Mouse (Mus musculus): Measurements from ENCODE around the gene Serpina6. TPM values are rescaled to one million over a fixed set of nuclear protein-coding genes. Genes with fewer than 3 reads are reported as not detected.
"Not testable (repeated sequence)": the region's sequence is repeated elsewhere in the genome, so short reads cannot be mapped to it uniquely, and the experiment has no call there.

Serpina6 gene
- polyA plus RNA-seq, 1 experiment from 2014 or later, result 14.3 TPM

DNA sequence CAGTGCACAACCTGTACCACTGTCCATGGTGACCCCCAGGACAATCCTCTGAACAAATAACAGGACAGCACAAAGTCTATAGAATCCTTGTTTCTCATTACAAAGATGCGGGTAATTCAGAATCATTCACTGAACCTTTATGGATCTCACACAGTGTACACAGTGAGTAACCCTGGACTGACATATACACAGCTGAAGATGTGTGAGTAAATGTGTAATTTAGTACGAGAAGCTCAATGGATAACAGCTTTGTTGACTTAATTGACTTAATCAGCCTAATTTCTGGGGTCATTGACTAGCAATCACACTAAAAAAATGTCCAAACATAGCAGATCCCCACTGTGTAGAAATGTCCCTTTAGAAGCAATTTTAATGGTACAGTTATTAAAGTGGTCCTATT lies 24.2 kb upstream of the Serpina6 start:
- no peak for ATAC-seq (ENCODE audit: insufficient number of reproducible peaks, low FRiP score)
- no peaks in the 10 kb centered on the region for H3K27me3 ChIP-seq (replicated peaks)
- H3K36me3 ChIP-seq, result no peaks in the 10 kb centered on the region
- WGBS, result 80% methylated on average over 2 of the region's 2 CpGs
- H3K4me3 ChIP-seq, result no peak overlapping the region
- H3K27ac ChIP-seq (ENCODE audit: poor library complexity, severe bottlenecking), result no peak overlapping the region
- no peaks in the 10 kb centered on the region for H3K9me3 ChIP-seq (replicated peaks)
- H3K4me1 ChIP-seq (replicated peaks), result no peaks in the 10 kb centered on the region; the same call in 1 of the 2 replicates
- H3K4me2 ChIP-seq, result no peak overlapping the region
- no peak overlapping the region for H3K9ac ChIP-seq

DNA sequence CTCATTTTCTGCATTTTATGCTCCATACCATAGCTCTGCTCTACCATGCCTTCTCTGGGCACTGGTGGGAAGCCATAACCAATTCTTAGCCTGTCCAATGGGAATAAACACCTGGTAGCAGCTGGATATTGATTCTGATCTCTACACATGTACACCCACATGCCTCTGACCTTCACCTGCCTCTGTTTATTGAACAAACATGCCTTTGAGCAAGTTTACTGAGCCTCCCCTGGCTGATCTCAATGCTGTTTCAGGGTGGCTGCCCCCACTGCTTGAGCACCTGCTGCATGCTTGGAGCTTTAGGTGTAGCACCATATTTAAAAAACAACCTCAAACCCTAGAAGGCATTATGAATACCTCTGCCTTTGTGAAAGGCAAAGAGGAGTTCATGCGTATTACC lies 22.8 kb upstream of the Serpina6 start:
- not testable (repeated sequence) for H3K27ac ChIP-seq (ENCODE audit: poor library complexity, severe bottlenecking); ATAC-seq (ENCODE audit: insufficient number of reproducible peaks, low FRiP score)
- WGBS, result 88% methylated on average over 1 of the region's 1 CpGs

DNA sequence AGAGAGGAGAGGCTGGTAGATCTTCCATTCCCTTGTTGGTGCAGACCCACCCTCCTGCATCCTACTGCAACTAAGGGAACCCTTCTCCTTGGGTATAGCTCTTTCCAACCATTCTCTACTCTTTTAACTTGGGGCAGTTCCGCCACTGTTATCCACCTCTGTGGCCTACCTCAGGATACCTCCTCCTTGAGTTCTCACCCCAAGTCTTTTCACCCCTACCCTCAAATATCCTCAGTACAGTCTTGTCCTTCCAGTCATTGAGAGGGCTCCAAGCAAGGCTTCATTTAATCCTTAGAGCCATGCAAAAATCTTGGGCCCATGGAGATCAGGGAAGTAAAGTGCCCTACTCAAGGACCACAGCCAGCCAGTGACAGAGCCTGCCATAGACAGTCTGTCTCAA lies 19.0 kb upstream of the Serpina6 start, which contains the start of gene Serpina16:
Serpina16 (minus strand) TSS at position 101 of the 400 bp plus-strand sequence.
- no peaks in the 10 kb centered on the region for H3K36me3 ChIP-seq
- no peak within 1 kb of the TSS for H3K4me2 ChIP-seq
- H3K4me1 ChIP-seq (replicated peaks), result peaks cover 2% of the 10 kb centered on the region; the same call in 1 of the 2 replicates
- no peaks in the 10 kb centered on the region for H3K9me3 ChIP-seq (replicated peaks)
- H3K4me3 ChIP-seq, result no peak within 1 kb of the TSS
- H3K27ac ChIP-seq (ENCODE audit: poor library complexity, severe bottlenecking), result no peak within 1 kb of the TSS
- WGBS, result 96% methylated on average over 1 of the region's 1 CpGs
- no peak for ATAC-seq (ENCODE audit: insufficient number of reproducible peaks, low FRiP score)
- H3K9ac ChIP-seq, result no peak within 1 kb of the TSS
- no peaks in the 10 kb centered on the region for H3K27me3 ChIP-seq (replicated peaks)

More for the DNA sequence above, 22.8 kb upstream of the Serpina6 start:
- H3K4me2 ChIP-seq; H3K9ac ChIP-seq; H3K27me3 ChIP-seq (replicated peaks); H3K4me1 ChIP-seq (replicated peaks); H3K9me3 ChIP-seq (replicated peaks); H3K36me3 ChIP-seq; H3K4me3 ChIP-seq: not testable (repeated sequence)

DNA sequence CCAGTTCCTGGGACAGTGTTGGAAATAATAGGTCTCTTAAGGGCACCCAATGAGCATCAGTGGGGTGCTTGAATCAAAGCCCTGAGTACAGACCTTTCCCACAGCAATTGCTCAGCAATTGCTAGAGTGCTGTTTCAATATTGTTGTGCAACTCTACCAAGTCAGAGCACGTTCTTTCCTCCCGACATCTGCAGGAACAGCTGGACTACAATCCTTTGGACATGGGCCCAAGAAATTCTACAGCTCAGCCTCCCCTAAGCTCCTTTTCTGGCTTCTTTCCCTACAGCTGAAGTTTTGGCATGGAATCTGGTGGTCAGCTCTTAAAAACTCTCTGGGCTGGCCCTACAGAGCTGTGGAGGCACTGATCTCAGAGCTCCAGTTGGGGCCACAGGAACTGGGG lies 16.2 kb upstream of the Serpina6 start:
- Histone ChIP-seq H3K27ac (ENCODE audit: poor library complexity, severe bottlenecking) (no peak overlapping the region), H3K9me3 (replicated peaks) (no peaks in the 10 kb centered on the region), H3K9ac (no peak overlapping the region), H3K4me2 (no peak overlapping the region), H3K36me3 (no peaks in the 10 kb centered on the region), H3K4me1 (replicated peaks) (peaks cover 2% of the 10 kb centered on the region; the same call in 1 of the 2 replicates), H3K27me3 (replicated peaks) (no peaks in the 10 kb centered on the region), H3K4me3 (no peak overlapping the region)
- WGBS, result 92% methylated on average over 2 of the region's 2 CpGs
- ATAC-seq (ENCODE audit: insufficient number of reproducible peaks, low FRiP score), result no peak

DNA sequence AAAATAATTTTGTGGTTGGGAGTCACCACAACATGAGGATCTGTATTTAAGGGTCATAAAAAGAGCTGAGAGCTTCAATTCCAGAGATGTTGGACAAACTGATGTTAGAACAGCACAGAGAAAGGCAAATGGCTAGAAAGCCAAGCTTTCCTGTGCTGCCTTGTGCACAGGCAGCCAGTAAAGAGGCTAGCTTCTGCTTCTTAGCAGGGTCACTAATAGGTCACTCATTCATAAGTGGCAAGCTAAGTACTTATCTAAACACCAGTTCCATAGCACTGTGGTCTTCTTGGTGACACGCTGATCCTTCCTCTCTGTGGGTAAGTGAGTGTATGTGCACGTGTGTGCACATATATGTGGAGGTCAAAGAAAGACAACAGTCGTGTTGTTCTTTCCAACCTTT lies 14.5 kb upstream of the Serpina6 start:
- no peak for ATAC-seq (ENCODE audit: insufficient number of reproducible peaks, low FRiP score)
- Histone ChIP-seq H3K9me3 (replicated peaks) (no peaks in the 10 kb centered on the region), H3K27ac (ENCODE audit: poor library complexity, severe bottlenecking) (no peak overlapping the region), H3K4me3 (no peak overlapping the region), H3K36me3 (no peaks in the 10 kb centered on the region), H3K27me3 (replicated peaks) (no peaks in the 10 kb centered on the region), H3K4me2 (no peak overlapping the region), H3K9ac (no peak overlapping the region), H3K4me1 (replicated peaks) (peaks cover 2% of the 10 kb centered on the region; the same call in 1 of the 2 replicates)
- 59% methylated on average over 3 of the region's 3 CpGs for WGBS

DNA sequence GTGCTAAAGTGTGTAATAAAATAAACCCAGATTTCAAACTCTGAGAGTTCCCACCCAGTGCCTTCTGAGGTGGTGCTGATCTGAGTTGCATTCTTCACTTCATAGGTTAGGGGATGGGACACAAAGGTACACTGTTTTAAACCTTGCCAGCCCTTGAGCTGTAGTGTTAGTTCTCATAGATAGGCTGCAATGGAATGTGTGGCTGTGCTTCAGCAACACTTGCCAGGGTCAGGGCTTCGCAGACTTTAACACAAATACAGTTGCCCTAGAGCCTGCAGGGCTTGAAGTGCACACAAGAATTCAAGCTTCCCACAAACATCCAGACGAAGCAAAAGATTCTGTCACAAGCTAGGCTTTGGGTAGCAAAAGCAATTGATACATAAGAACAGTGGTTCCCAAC lies 14.0 kb upstream of the Serpina6 start:
- Histone ChIP-seq H3K4me3 (no peak overlapping the region), H3K27me3 (replicated peaks) (no peaks in the 10 kb centered on the region), H3K4me2 (no peak overlapping the region), H3K9ac (no peak overlapping the region), H3K9me3 (replicated peaks) (no peaks in the 10 kb centered on the region; the same call in 1 of the 2 replicates), H3K4me1 (replicated peaks) (0 out of 2 replicates have a peak, but pooled peaks cover 2% of the 10 kb centered on the region), H3K36me3 (no peaks in the 10 kb centered on the region), H3K27ac (ENCODE audit: poor library complexity, severe bottlenecking) (no peak overlapping the region)
- ATAC-seq (ENCODE audit: insufficient number of reproducible peaks, low FRiP score), result no peak
- 39% methylated on average over 2 of the region's 2 CpGs for WGBS

DNA sequence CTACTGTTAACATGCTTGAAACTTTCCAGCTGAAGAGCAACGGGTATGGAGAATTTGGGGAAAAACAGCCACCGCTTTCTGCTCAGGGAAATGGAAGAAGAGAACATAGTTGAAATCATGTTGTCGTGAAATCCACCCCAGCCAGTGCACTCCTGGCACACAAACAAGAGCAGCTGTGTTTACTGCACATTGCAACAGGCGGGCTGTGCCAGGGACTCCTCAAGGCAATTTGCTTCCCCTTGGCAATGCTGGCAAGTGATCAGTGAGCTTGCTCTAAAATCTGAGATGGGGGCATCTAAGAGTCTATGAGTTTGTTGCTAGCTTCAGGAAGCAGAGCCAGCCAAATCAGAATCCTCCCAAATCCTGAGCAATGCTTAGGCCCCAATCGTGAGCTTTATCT lies 13.3 kb upstream of the Serpina6 start:
- Histone ChIP-seq H3K4me2 (no peak overlapping the region), H3K9ac (no peak overlapping the region), H3K4me3 (no peak overlapping the region), H3K9me3 (replicated peaks) (no peaks in the 10 kb centered on the region; the same call in 1 of the 2 replicates), H3K27ac (ENCODE audit: poor library complexity, severe bottlenecking) (no peak overlapping the region), H3K27me3 (replicated peaks) (no peaks in the 10 kb centered on the region), H3K36me3 (no peaks in the 10 kb centered on the region), H3K4me1 (replicated peaks) (0 out of 2 replicates have a peak, but pooled peaks cover 2% of the 10 kb centered on the region)
- WGBS, result 81% methylated on average over 5 of the region's 5 CpGs
- no peak for ATAC-seq (ENCODE audit: insufficient number of reproducible peaks, low FRiP score)

DNA sequence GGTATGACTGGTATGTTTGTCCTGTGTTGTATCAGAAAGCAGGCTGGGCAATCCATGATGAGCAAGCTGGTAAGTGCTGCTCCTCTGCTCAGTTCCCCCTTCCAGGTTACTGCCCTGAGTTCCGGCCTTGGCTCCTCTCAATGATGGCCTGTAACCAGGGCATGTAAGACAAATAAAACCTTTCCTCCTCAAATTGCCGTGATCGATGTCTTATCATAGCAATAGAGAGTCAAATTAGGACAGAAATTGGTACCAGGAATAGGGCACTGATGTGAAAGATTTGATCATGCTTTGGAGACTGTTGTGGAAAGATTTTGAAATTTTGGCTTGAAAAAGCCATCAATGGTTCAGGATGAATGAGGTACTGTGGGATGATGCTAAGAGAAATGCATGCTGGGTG lies 8.3 kb upstream of the Serpina6 start:
- no peak overlapping the region for H3K4me3 ChIP-seq

DNA sequence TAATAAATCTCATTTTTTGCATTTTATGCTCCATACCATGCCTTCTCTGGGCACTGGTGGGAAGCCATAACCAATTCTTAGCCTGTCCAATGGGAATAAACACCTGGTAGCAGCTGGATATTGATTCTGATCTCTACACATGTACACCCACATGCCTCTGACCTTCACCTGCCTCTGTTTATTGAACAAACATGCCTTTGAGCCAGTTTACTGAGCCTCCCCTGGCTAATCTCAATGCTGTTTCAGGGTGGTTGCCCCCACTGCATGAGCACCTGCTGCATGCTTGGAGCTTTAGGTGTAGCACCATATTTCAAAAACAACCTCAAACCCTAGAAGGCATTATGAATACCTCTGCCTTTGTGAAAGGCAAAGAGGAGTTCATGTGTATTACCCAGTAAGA lies 5.0 kb upstream of the Serpina6 start:
- not testable (repeated sequence) for H3K27me3 ChIP-seq (replicated peaks); H3K9ac ChIP-seq; H3K4me2 ChIP-seq; H3K27ac ChIP-seq (ENCODE audit: poor library complexity, severe bottlenecking); H3K4me3 ChIP-seq; H3K36me3 ChIP-seq; H3K4me1 ChIP-seq (replicated peaks); ATAC-seq (ENCODE audit: insufficient number of reproducible peaks, low FRiP score); H3K9me3 ChIP-seq (replicated peaks)

More for the DNA sequence above, 8.3 kb upstream of the Serpina6 start:
- Histone ChIP-seq H3K4me2 (no peak overlapping the region), H3K36me3 (no peaks in the 10 kb centered on the region), H3K27ac (ENCODE audit: poor library complexity, severe bottlenecking) (no peak overlapping the region), H3K27me3 (replicated peaks) (no peaks in the 10 kb centered on the region), H3K9ac (no peak overlapping the region), H3K4me1 (replicated peaks) (no peaks in the 10 kb centered on the region), H3K9me3 (replicated peaks) (no peaks in the 10 kb centered on the region; the same call in 1 of the 2 replicates)
- no peak for ATAC-seq (ENCODE audit: insufficient number of reproducible peaks, low FRiP score)
- WGBS, result 84% methylated on average over 3 of the region's 3 CpGs

DNA sequence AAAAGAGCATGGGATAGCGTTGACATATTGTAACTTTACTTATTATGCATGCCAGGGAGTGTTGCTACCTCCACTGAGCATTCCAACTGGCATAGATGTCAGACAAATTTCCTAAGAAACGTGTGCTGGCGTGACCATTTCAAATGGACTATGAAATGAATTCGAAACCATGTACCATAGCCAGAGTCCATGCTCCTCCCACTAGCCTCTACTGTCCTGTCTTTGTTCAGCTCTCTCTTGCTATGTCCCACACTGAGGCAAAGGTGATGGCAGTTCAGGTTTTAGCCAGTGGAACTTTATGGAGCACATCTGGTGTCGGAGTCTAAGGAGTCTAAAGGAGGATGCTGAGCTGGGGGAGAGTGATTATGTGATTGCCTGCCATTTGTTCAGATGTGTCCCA lies 3.1 kb upstream of the Serpina6 start:
- 78% methylated on average over 5 of the region's 5 CpGs for WGBS
- H3K9me3 ChIP-seq (replicated peaks), result no peaks in the 10 kb centered on the region
- H3K27ac ChIP-seq (ENCODE audit: poor library complexity, severe bottlenecking), result no peak overlapping the region
- no peak overlapping the region for H3K4me2 ChIP-seq
- H3K9ac ChIP-seq, result no peak overlapping the region
- no peaks in the 10 kb centered on the region for H3K36me3 ChIP-seq
- H3K4me3 ChIP-seq, result no peak overlapping the region
- no peak for ATAC-seq (ENCODE audit: insufficient number of reproducible peaks, low FRiP score)
- H3K27me3 ChIP-seq (replicated peaks), result no peaks in the 10 kb centered on the region
- H3K4me1 ChIP-seq (replicated peaks), result no peaks in the 10 kb centered on the region

DNA sequence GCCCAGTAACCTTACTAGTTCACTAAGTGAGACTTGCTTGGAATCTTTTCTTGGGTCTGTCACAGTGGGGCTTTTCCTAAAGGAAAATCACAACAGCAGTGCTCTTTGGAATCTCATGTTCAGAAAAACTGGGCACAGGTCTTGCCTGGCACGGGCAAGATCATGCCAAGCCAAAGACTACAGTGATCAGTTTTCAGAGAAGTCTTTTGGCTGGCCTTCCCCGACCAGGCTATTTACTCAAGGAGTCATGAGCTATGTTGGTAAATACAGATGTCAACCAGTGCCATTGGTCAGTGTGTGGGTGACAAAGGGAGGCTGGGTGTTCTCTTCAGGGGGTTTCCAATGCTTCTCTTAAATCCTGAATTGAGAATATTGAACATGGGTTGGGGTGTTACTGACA lies 2.2 kb upstream of the Serpina6 start:
- no peak overlapping the region for H3K27ac ChIP-seq (ENCODE audit: poor library complexity, severe bottlenecking)
- no peaks in the 10 kb centered on the region for H3K27me3 ChIP-seq (replicated peaks)
- 73% methylated on average over 2 of the region's 2 CpGs for WGBS
- no peaks in the 10 kb centered on the region for H3K36me3 ChIP-seq
- H3K4me3 ChIP-seq, result no peak overlapping the region
- no peak overlapping the region for H3K4me2 ChIP-seq
- ATAC-seq (ENCODE audit: insufficient number of reproducible peaks, low FRiP score), result no peak
- H3K9me3 ChIP-seq (replicated peaks), result no peaks in the 10 kb centered on the region
- no peaks in the 10 kb centered on the region for H3K4me1 ChIP-seq (replicated peaks)
- no peak overlapping the region for H3K9ac ChIP-seq

DNA sequence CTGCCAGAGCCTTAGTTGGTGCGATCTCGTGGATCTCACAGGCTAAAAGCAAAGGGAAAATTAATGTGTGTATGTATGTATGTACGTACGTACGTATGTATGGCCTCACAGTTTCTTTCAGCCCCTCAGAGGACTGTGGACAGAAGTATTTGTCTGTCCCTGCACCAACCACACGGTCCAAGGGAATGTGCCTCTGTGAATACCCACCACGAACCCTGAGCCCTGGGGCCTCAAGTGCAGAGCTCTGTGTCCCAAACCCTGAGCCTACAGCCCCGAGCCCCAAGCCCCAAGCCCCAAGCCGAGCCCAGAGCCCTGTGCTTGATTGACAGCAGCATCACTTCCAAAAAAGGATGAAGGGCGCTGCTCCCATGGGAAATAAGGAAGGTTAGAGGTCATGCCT lies 979 bp upstream of the Serpina6 start:
- 77% methylated on average over 10 of the region's 10 CpGs for WGBS
- Histone ChIP-seq H3K9me3 (replicated peaks) (no peaks in the 10 kb centered on the region), H3K36me3 (no peaks in the 10 kb centered on the region), H3K27ac (ENCODE audit: poor library complexity, severe bottlenecking) (no peak overlapping the region), H3K27me3 (replicated peaks) (no peaks in the 10 kb centered on the region), H3K4me1 (replicated peaks) (no peaks in the 10 kb centered on the region), H3K4me3 (no peak overlapping the region), H3K4me2 (no peak overlapping the region), H3K9ac (no peak overlapping the region)
- no peak for ATAC-seq (ENCODE audit: insufficient number of reproducible peaks, low FRiP score)
